Mouse (Mus musculus): ENCODE measurements around the gene Smchd1.
"Not testable (repeated sequence)": the region's sequence is repeated elsewhere in the genome, so short reads cannot be mapped to it uniquely, and the experiment has no call there.

Gene Smchd1

DNA sequence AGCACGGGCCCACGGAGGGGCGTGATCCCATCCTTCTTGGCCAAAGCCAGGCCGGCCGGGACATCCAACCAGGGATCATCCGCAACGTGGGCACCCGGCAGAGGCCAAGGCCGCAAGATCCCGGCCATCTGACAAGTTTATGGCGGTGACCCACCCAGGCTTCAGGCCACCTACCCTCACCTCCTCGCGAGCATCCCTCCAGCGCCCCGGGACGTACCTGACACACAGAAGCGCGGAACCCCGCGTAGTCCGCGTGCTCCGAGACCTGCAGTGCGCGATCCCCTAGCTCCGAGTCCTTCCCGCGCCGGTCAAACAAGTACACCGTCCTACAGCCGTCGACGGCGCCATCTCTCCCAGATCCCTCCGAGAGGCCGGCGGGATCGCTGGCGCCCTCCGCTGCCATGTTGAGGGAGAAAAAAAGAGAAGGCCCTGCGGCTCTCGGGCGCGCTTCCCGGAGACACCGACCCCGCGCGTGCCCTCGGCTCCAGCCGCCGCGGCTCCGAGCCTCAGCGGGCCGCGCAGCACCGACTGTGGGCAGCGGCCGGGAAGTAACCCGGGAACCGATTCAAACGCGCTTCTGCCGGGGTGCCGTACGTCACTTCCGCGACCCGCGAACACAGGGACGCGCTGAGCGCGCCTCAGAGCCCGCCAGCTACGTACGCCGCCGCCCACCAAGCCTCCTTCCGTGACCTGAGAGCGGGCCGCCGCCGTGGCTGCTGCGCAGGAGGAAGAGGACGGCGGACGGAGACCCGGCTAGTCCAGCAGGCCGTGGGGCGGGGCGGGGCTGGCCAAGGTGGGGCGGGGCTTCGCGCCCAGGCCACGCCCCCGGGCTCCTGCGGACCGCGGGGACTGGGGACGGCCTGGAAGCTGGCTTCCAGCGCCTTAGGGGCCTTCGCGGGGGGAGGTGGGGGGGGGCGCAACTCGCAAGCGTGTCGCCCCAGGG, at the start of gene Smchd1:
TSS of gene Smchd1 (minus strand) at position 582 of the 943 bp plus-strand sequence.
- peak; percentile 90 for DNase-seq (ENCODE audit: low read depth, low spot score)

DNA sequence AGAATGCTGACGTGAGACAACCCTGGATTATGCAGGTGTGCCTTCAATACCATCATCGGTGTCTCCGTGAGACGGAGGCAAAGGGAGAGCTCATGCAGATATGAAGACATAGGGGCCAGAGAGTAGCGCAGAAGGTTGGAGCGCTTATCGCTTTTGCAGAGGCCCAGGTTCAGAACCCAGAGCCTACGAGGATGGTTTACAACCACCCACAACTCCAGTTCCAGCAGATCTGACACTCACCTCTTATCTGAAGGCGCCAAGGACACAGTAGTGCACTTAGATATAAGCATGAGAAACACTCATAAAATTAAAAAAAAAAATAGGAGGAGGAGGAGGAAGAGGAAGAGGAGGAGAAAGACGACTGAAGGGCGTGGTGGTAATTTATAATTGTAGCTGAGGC, 35.2 kb upstream of the Smchd1 start:
- DNase-seq (ENCODE audit: low read depth, low spot score) = no peak

DNA sequence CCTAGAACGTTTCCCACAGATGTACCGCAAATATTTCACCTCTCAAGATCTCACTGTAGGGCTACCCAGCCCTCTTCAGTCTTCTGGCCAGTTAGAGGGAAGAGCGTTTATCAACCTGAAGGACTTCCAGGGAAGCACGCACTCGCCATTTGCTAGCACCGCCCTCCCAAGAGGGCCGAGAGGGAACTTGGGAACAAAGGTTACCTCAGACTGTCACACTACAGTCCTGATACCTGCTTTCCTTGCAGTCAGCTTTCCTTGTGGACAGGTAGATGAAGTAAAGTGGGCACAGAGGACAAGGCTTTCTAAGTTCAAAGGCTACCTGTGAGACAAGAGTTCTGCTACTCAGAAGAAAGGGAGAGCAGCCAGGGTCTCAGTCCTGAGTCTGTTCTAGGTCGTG, 31.7 kb upstream of the Smchd1 start:
- no peak for DNase-seq (ENCODE audit: low read depth, low spot score)

DNA sequence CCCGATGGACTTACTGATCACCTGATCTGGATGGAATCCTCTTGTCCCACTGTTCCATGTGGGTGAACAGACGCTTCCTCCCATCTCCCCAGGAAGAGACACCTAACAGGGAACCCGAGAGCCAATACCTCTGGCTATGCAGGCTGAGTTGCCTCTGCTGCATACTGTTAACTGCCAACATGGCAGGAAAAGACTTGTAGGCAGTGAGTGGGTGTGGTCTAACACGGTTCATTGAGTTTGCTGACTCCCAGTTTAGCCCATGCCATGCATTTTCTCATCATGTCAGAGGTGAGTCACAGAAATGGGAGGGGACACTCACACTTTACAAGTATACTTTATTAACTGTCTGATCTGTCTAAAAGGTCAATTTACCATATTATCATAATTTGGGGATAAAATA, 20.6 kb upstream of the Smchd1 start:
- DNase-seq (ENCODE audit: low read depth, low spot score) = no peak

- no peak for DNase-seq (ENCODE audit: low read depth, low spot score)
Measured at GRCm38 (mm10) chr17:71491332-71491686, 16.2 kb upstream of the Smchd1 start.

- no peak for DNase-seq (ENCODE audit: low read depth, low spot score)
Measured at GRCm38 (mm10) chr17:71490666-71491331, 15.7 kb upstream of the Smchd1 start.

DNA sequence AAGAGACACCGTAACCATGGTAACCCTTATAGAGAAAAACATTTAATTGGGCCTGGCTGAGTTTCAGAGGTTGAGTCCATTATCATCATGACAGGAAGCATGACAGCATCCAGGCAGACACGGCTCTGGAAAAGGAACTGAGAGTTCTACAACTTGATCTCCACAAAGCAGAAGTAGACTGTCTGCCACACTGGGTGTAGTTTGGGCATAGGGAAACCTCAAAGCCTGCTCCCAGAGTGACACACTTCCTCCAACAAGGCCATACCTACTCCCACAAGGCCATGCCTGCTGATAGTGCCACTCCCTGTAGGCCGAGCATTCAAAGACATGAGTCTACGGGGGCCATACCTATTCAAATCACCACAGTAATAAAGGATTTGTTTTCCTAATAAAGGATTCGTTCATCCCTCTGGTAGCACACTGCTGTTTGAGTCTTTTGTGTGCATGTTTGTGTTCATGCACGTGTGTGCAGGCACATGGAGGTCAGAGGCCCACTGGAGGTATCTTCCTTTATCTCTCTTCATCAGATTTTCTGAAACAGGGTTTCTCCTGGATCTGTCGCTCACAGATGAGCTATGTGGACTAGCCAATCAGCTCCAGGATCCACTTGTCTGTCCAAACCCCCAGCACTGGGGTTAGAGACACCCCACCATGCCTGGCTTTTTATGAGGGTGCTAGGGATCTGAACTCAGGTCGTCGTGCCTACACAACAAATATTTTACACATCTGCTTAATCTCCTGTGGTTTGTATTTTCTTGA, 14.7 kb upstream of the Smchd1 start:
- DNase-seq (ENCODE audit: low read depth, low spot score) = no peak

GRCm38 (mm10) chr17:71486231-71486851, 11.2 kb upstream of the Smchd1 start:
- peak; percentile 39 for DNase-seq (ENCODE audit: low read depth, low spot score)

- no peak for DNase-seq (ENCODE audit: low read depth, low spot score)
Measured at GRCm38 (mm10) chr17:71485791-71486230, 10.7 kb upstream of the Smchd1 start.

- DNase-seq (ENCODE audit: low read depth, low spot score) = no peak
Measured at GRCm38 (mm10) chr17:71484711-71485110, 9.6 kb upstream of the Smchd1 start.

DNA sequence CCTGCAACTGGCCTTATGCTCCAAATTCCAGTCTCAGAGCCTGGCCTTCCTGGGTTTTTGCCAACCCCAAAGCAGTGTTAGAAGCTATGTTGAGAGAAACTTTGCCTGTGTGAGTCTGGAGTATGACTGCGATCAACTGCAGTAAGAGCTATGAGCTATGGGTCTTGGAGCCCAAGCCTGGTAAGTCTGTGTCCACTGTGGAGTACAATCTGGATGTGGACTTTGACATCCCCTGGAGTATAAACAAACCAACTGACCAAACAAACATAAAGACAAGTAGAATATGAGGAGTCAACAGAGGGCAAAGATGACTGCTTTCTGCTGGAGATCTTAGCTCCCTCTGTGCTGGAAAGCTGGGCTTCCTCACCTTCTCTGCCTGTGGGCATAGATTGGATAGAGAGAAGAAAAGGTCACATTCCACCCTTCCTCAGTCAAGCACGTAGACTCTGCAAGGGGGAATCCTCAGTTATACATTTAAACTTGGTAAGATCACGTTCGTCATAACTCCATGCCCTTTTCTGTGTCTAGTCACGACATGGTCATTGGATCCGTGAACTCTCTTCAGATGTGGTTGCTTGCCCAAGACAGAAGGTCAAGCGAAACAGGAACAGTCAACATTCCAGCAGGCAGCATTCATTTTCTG, 8.4 kb upstream of the Smchd1 start:
- DNase-seq (ENCODE audit: low read depth, low spot score) = no peak

DNA sequence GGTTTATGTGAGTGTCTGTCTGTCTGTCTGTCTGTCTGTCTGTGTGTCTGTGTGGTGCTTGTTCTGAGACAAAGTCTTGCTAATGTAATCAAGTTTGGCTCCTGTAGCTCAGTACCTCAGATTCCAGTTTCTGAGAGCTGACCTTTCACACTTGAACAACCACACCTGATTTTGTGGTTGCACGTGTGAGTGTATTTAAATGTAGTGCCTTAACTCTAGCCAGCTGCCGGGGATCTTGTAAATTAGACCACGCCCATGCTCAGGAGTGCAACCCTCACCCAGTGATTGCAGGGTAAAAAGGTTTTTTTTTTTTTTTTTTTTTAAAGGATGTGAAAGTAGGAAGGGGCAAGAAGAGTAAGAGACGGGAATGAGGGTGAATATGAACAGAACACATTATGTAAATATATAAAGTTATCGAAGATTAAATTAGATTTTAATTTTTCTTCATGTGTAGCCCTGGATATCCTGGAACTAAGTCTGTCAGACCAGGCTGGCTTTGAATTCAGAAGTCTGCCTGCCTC, 4.3 kb upstream of the Smchd1 start:
- no peak for DNase-seq (ENCODE audit: low read depth, low spot score)

GRCm38 (mm10) chr17:71477481-71477880, 2.3 kb upstream of the Smchd1 start:
- no peak for DNase-seq (ENCODE audit: low read depth, low spot score)

GRCm38 (mm10) chr17:71476346-71477020, 1.3 kb upstream of the Smchd1 start:
- no peak for DNase-seq (ENCODE audit: low read depth, low spot score)

GRCm38 (mm10) chr17:71475705-71476089, 554 bp upstream of the Smchd1 start:
- peak; percentile 85 for DNase-seq (ENCODE audit: low read depth, low spot score)

GRCm38 (mm10) chr17:71474128-71474527, 1.0 kb downstream of the Smchd1 start:
- DNase-seq (ENCODE audit: low read depth, low spot score) = no peak

GRCm38 (mm10) chr17:71471261-71471660, 3.9 kb downstream of the Smchd1 start:
- no peak for DNase-seq (ENCODE audit: low read depth, low spot score)

- no peak for DNase-seq (ENCODE audit: low read depth, low spot score)
Measured at GRCm38 (mm10) chr17:71460312-71460711, 14.8 kb downstream of the Smchd1 start.

DNA sequence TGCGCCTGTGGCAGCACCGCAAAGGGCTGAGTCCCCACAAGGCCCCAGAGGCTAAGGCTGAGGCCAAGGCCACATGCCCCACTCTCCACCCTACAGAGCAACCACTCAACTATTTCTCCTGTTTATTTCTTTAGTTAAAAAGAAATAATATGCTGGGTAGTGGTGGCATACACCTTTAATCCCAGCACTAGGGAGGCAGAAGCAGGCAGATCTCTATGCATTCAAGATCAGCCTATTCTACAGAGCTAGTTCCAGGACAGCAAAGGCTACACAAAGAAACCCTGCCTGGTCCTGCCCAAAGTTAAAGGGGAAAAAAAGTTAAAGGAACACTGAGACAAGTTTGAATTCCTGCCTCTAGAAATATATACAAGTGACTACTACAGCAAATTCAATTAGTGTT, 15.3 kb downstream of the Smchd1 start, which contains the start of gene Gm4707:
TSS of gene Gm4707 (minus strand) at position 101 of the 400 bp plus-strand sequence.
- no peak for DNase-seq (ENCODE audit: low read depth, low spot score)

GRCm38 (mm10) chr17:71457361-71457760, 17.8 kb downstream of the Smchd1 start:
- DNase-seq (ENCODE audit: low read depth, low spot score) = not testable (repeated sequence)
